ENCODE assay signal across 8 mouse cellular contexts in genomic region chr9:40191086-40191876, GRCm38 (mm10). TPM values are rescaled to one million over a fixed set of nuclear protein-coding genes. Genes with fewer than 3 reads are reported as not detected.
DNase-seq lines count a peak whose midpoint lies in the region; ATAC-seq lines count a peak whose summit lies in the region.

No protein-coding gene starts in this region.

- H3K9ac ChIP-seq in heart, embryonic 11.5 days (ENCODE audit: low read depth, low read length): peak overlapping the region; percentile 80
- H3K9ac ChIP-seq in hindbrain, embryonic 11.5 days (ENCODE audit: low read depth, low read length): peak overlapping the region; percentile 81
- peak overlapping the region; percentile 87; the same call in 1 of the 2 replicates for H3K9ac ChIP-seq in midbrain, embryonic 14.5 days (replicated peaks; ENCODE audit: low read length)

- peak overlapping the region; percentile 73 for H3K4me3 ChIP-seq in heart, embryonic 11.5 days (ENCODE audit: low read depth, low read length)
- H3K4me3 ChIP-seq in hindbrain, embryonic 11.5 days (ENCODE audit: low read depth, low read length): no peak overlapping the region
- H3K4me3 ChIP-seq in midbrain, embryonic 14.5 days (replicated peaks; ENCODE audit: low read depth, low read length): peak overlapping the region; percentile 85

- H3K4me2 ChIP-seq in heart, embryonic 11.5 days: peak overlapping the region; percentile 66
- peak overlapping the region; percentile 67 for H3K4me2 ChIP-seq in hindbrain, embryonic 11.5 days (replicated peaks; ENCODE audit: low read depth, low read length)
- peak overlapping the region; percentile 72 for H3K4me2 ChIP-seq in midbrain, embryonic 14.5 days (ENCODE audit: low read length)

- H3K9me3 ChIP-seq in heart, embryonic 11.5 days (replicated peaks; ENCODE audit: control insufficient read depth, low read length): no peaks in the 10 kb centered on the region
- no peaks in the 10 kb centered on the region for H3K9me3 ChIP-seq in hindbrain, embryonic 11.5 days (ENCODE audit: control insufficient read depth, low read length)
- no peaks in the 10 kb centered on the region for H3K9me3 ChIP-seq in midbrain, embryonic 14.5 days (ENCODE audit: control insufficient read depth, low read length)

- no peaks in the 10 kb centered on the region for H3K36me3 ChIP-seq in heart, embryonic 11.5 days (ENCODE audit: control insufficient read depth, insufficient read depth, low read length)
- H3K36me3 ChIP-seq in hindbrain, embryonic 11.5 days (ENCODE audit: control insufficient read depth, insufficient read depth, low read length): no peaks in the 10 kb centered on the region
- H3K36me3 ChIP-seq in midbrain, embryonic 14.5 days (ENCODE audit: control insufficient read depth, insufficient read depth, low read length): no peaks in the 10 kb centered on the region

- WGBS in heart, embryonic 11.5 days (ENCODE audit: insufficient replicate concordance): 88% methylated on average over 8 of the region's 9 CpGs
- whole genome bisulfite sequencing in hindbrain, embryonic 11.5 days: 95% methylated on average over 8 of the region's 9 CpGs
- 94% methylated on average over 9 of the region's 9 CpGs for WGBS in midbrain, embryonic 14.5 days

- H3K27ac ChIP-seq in heart, embryonic 11.5 days (ENCODE audit: low read depth, low read length): peak overlapping the region; percentile 18; the same call in 1 of the 2 replicates
- no peak overlapping the region for H3K27ac ChIP-seq in hindbrain, embryonic 11.5 days (ENCODE audit: low read depth, low read length)
- 0 out of 2 replicates have a peak overlapping the region, but pooled peaks have one; percentile 9 for H3K27ac ChIP-seq in midbrain, embryonic 14.5 days (replicated peaks; ENCODE audit: low read depth, low read length)

- H3K4me1 ChIP-seq in heart, embryonic 11.5 days (ENCODE audit: control insufficient read depth, insufficient read depth, low read length): no peaks in the 10 kb centered on the region
- H3K4me1 ChIP-seq in hindbrain, embryonic 11.5 days (replicated peaks; ENCODE audit: control insufficient read depth, insufficient read depth, low read length): 0 out of 2 replicates have a peak, but pooled peaks cover 4% of the 10 kb centered on the region
- peaks cover 7% of the 10 kb centered on the region; the same call in 1 of the 2 replicates for H3K4me1 ChIP-seq in midbrain, embryonic 14.5 days (ENCODE audit: control insufficient read depth, insufficient read depth, low read length)

- no peak for ATAC-seq in heart, embryonic 11.5 days (replicated peaks; ENCODE audit: insufficient number of reproducible peaks, low FRiP score, low TSS enrichment)
- ATAC-seq in hindbrain, embryonic 11.5 days (ENCODE audit: low FRiP score): no peak; the same call in none of the 2 replicates
- ATAC-seq in midbrain, embryonic 14.5 days (ENCODE audit: low FRiP score, low TSS enrichment): no peak

- no peaks in the 10 kb centered on the region for H3K27me3 ChIP-seq in heart, embryonic 11.5 days (ENCODE audit: control insufficient read depth, insufficient read depth, low read length)
- H3K27me3 ChIP-seq in hindbrain, embryonic 11.5 days (ENCODE audit: control insufficient read depth, insufficient read depth, low read length): no peaks in the 10 kb centered on the region
- no peaks in the 10 kb centered on the region for H3K27me3 ChIP-seq in midbrain, embryonic 14.5 days (ENCODE audit: control insufficient read depth, insufficient read depth, low read length)

- DNase-seq in heart, postnatal 4 days: no peak
- peak; percentile 58 for DNase-seq in MN1 (ENCODE audit: low spot score)
- DNase-seq in hindbrain, embryonic 11.5 days (ENCODE audit: low spot score): peak; percentile 36
- peak; percentile 22 for DNase-seq in midbrain, embryonic 14.5 days
- DNase-seq in thymus, postnatal 0 days (ENCODE audit: low spot score): no peak
- no peak for DNase-seq in frontal cortex, postnatal 10 days (ENCODE audit: low spot score in 2 of 2)
- no peak for DNase-seq in kidney, adult 9 months

RNA-seq across cellular contexts. Expression of gene Zfp202, which starts 0.8 kb away (rescaled TPM):
- 4.8 and 5.4 TPM in 2 replicates for polyA plus RNA-seq in heart, embryonic 11.5 days (2014; fragmentation: Nextera tagmentation; extraction: Ambion mirVana)
- 1 to 10 TPM; 3.9 to 4.0 TPM for total RNA-seq in heart, postnatal 4 days (2021)
- 5.6 and 8.6 TPM in 2 replicates for polyA plus RNA-seq in hindbrain, embryonic 11.5 days (2014; fragmentation: Nextera tagmentation; extraction: Ambion mirVana)
- 11.6 and 11.7 TPM in 2 replicates for polyA plus RNA-seq in midbrain, embryonic 14.5 days (2014; fragmentation: Nextera tagmentation; extraction: Ambion mirVana)
- polyA plus RNA-seq in thymus, postnatal 0 days (2015; fragmentation: Nextera tagmentation; extraction: Ambion mirVana): 1.3 and 1.6 TPM in 2 replicates

RNA-seq across cellular contexts. Expression of gene Olfr986, which starts 10.6 kb away (rescaled TPM):
- 0.10 TPM in 1 of 2 replicates, not detected in the other for polyA plus RNA-seq in heart, embryonic 11.5 days (2014; fragmentation: Nextera tagmentation; extraction: Ambion mirVana)
- total RNA-seq in heart, postnatal 4 days (2021): not detected
- polyA plus RNA-seq in hindbrain, embryonic 11.5 days (2014; fragmentation: Nextera tagmentation; extraction: Ambion mirVana): not detected in 2 replicates
- polyA plus RNA-seq in midbrain, embryonic 14.5 days (2014; fragmentation: Nextera tagmentation; extraction: Ambion mirVana): not detected in 2 replicates
- not detected in 2 replicates for polyA plus RNA-seq in thymus, postnatal 0 days (2015; fragmentation: Nextera tagmentation; extraction: Ambion mirVana)

RNA-seq across cellular contexts. Expression of gene Tmem225, which starts 43.4 kb away (rescaled TPM):
- polyA plus RNA-seq in heart, embryonic 11.5 days (2014; fragmentation: Nextera tagmentation; extraction: Ambion mirVana): not detected in 2 replicates
- total RNA-seq in heart, postnatal 4 days (2021): not detected
- not detected in 2 replicates for polyA plus RNA-seq in hindbrain, embryonic 11.5 days (2014; fragmentation: Nextera tagmentation; extraction: Ambion mirVana)
- not detected in 2 replicates for polyA plus RNA-seq in midbrain, embryonic 14.5 days (2014; fragmentation: Nextera tagmentation; extraction: Ambion mirVana)
- not detected in 2 replicates for polyA plus RNA-seq in thymus, postnatal 0 days (2015; fragmentation: Nextera tagmentation; extraction: Ambion mirVana)

Comparison
In these comparisons a context has a peak if more than half of its experiments do, and no peak if none do; other contexts are left out.
1. DNase-seq: peak in MN1 (single experiment), hindbrain, embryonic 11.5 days (single experiment) and midbrain, embryonic 14.5 days (single experiment); none in heart, postnatal 4 days (single experiment), thymus, postnatal 0 days (single experiment), frontal cortex, postnatal 10 days (0 of 2) and kidney, adult 9 months (single experiment).
2. Peak in every context shown above with its lines, with median percentiles within 50 percentile points of each other: H3K4me2 ChIP-seq and H3K9ac ChIP-seq.